Mouse (Mus musculus) heart, adult 2 months (tissue): ENCODE data around the gene 9130019O22Rik.

Source experiments
- CTCF ChIP-seq: fragments of 200-600 bp; IDR thresholded peaks from 2 replicates; pipeline ENCODE4 v1.8.1; 2022; ENCODE audit warnings: antibody characterized with exemption, mild to moderate bottlenecking, moderate library complexity
- EP300 ChIP-seq: fragments of 200-500 bp; IDR thresholded peaks from 2 replicates; pipeline ENCODE4 v1.6.1; 2011; ENCODE audit warnings: low read depth, low read length, control low read depth; ENCODE audit not compliant: insufficient read depth
- POLR2A ChIP-seq: fragments of 200-500 bp; IDR thresholded peaks from 2 replicates; pipeline ENCODE4 v1.6.1; 2011; ENCODE audit warnings: mild to moderate bottlenecking, low read depth, low read length, control low read depth; ENCODE audit not compliant: insufficient read depth

- TF ChIP-seq CTCF (no peak), POLR2A (no peak), EP300 (no peak)
Observed at GRCm38 (mm10) chr7:127393944-127394333, 7.0 kb upstream of the 9130019O22Rik start.
